Mouse (Mus musculus) liver, embryonic 14.5 days (tissue): ENCODE data around the gene Zfp536.

Source experiments
- CTCF ChIP-seq: IDR thresholded peaks from 2 replicates; pipeline ENCODE4 v1.5.1; 2016; ENCODE audit warnings: antibody characterized with exemption, low read depth, control low read depth
- EP300 ChIP-seq: IDR thresholded peaks from 2 replicates; pipeline ENCODE4 v1.6.1; 2016; ENCODE audit warnings: antibody characterized with exemption, low read depth

- TF ChIP-seq CTCF (no peak), EP300 (no peak)
These were observed 342.0 kb downstream of the Zfp536 start for GRCm38 (mm10) chr7:37431471-37431870.
